8 mouse cellular contexts compared by ENCODE assay signal in the genomic region with DNA sequence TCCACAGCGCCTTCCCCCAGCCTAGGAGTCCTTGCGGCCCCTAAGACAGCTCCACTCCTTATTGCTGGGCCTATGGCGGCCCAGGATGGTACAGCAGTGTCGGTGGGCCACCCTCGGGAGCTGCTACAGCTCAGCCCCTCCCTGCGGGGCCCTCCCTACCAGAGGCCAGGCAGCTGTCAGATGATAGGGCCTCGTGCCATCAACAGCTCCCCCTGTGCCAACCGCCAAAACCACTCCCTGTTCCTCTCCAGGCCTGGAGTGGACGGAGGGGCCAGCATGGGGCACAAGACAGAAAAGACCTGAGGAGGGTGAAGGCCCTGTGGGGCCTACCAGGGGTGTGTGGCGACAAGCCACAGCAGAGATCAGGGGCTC.
DNase-seq lines count a peak whose midpoint lies in the region; ATAC-seq lines count a peak whose summit lies in the region.

No protein-coding gene starts in this region.

- no peak overlapping the region for H3K9ac ChIP-seq in kidney, embryonic 15.5 days
- no peak overlapping the region for H3K9ac ChIP-seq in kidney, embryonic 14.5 days (ENCODE audit: low read depth, low read length)

- WGBS in kidney, embryonic 15.5 days, result 51% methylated on average over 10 of the region's 10 CpGs
- 45% methylated on average over 10 of the region's 10 CpGs for WGBS in kidney, embryonic 14.5 days
- 45% methylated on average over 10 of the region's 10 CpGs for WGBS in limb, embryonic 10.5 days

- H3K36me3 ChIP-seq in kidney, embryonic 15.5 days, result peaks cover 23% of the 10 kb centered on the region
- H3K36me3 ChIP-seq in kidney, embryonic 14.5 days (ENCODE audit: control insufficient read depth, insufficient read depth, low read length), result peaks cover 4% of the 10 kb centered on the region; the same call in 1 of the 2 replicates
- H3K36me3 ChIP-seq in limb, embryonic 10.5 days, result peaks cover 49% of the 10 kb centered on the region
- H3K36me3 ChIP-seq in megakaryocyte, embryonic 14.5 days (replicated peaks; ENCODE audit: low read length), result peaks cover 10% of the 10 kb centered on the region

- H3K9me3 ChIP-seq in kidney, embryonic 15.5 days (replicated peaks), result no peaks in the 10 kb centered on the region
- no peaks in the 10 kb centered on the region for H3K9me3 ChIP-seq in kidney, embryonic 14.5 days (ENCODE audit: control insufficient read depth, low read length)
- H3K9me3 ChIP-seq in limb, embryonic 10.5 days (replicated peaks), result no peaks in the 10 kb centered on the region
- no peaks in the 10 kb centered on the region for H3K9me3 ChIP-seq in megakaryocyte, embryonic 14.5 days

- H3K4me1 ChIP-seq in kidney, embryonic 15.5 days, result peaks cover 44% of the 10 kb centered on the region
- H3K4me1 ChIP-seq in kidney, embryonic 14.5 days (ENCODE audit: control insufficient read depth, insufficient read depth, low read length), result peaks cover 39% of the 10 kb centered on the region
- peaks cover 50% of the 10 kb centered on the region for H3K4me1 ChIP-seq in limb, embryonic 10.5 days
- peaks cover 78% of the 10 kb centered on the region for H3K4me1 ChIP-seq in megakaryocyte, embryonic 14.5 days

- peak overlapping the region; percentile 91; the same call in 1 of the 2 replicates for H3K27ac ChIP-seq in kidney, embryonic 15.5 days
- H3K27ac ChIP-seq in kidney, embryonic 14.5 days (ENCODE audit: low read depth, low read length), result no peak overlapping the region
- peak overlapping the region; percentile 87 for H3K27ac ChIP-seq in limb, embryonic 10.5 days

- no peak overlapping the region for H3K4me2 ChIP-seq in kidney, embryonic 15.5 days
- H3K4me2 ChIP-seq in kidney, embryonic 14.5 days (replicated peaks; ENCODE audit: low read depth, low read length), result no peak overlapping the region

- DNase-seq in limb, embryonic 10.5 days (ENCODE audit: low spot score), result no peak
- no peak for DNase-seq in right cerebral cortex, postnatal 14 days
- no peak for DNase-seq in MN1 (ENCODE audit: low spot score)
- DNase-seq in thymus, postnatal 25 days, result no peak

- no peak overlapping the region for H3K4me3 ChIP-seq in kidney, embryonic 15.5 days (replicated peaks)
- no peak overlapping the region for H3K4me3 ChIP-seq in kidney, embryonic 14.5 days (ENCODE audit: low read length)
- no peak overlapping the region for H3K4me3 ChIP-seq in limb, embryonic 10.5 days
- peak overlapping the region; percentile 87 for H3K4me3 ChIP-seq in megakaryocyte, embryonic 14.5 days (replicated peaks)

- H3K27me3 ChIP-seq in kidney, embryonic 15.5 days, result no peaks in the 10 kb centered on the region
- no peaks in the 10 kb centered on the region for H3K27me3 ChIP-seq in kidney, embryonic 14.5 days (ENCODE audit: control insufficient read depth, insufficient read depth, low read length)
- H3K27me3 ChIP-seq in limb, embryonic 10.5 days (ENCODE audit: low read depth, poor library complexity, severe bottlenecking), result no peaks in the 10 kb centered on the region
- H3K27me3 ChIP-seq in megakaryocyte, embryonic 14.5 days (replicated peaks), result peaks cover 4% of the 10 kb centered on the region

- peak; percentile 41; the same call in 1 of the 2 replicates for ATAC-seq in kidney, embryonic 15.5 days (replicated peaks; ENCODE audit: low FRiP score)
- no peak for ATAC-seq in kidney, embryonic 14.5 days (ENCODE audit: low FRiP score, low TSS enrichment)
- peak; percentile 67 for ATAC-seq in granulocyte monocyte progenitor cell, adult 5-6 weeks (replicated peaks; ENCODE audit: poor library complexity, severe bottlenecking)
